ENCODE assay signal across 9 mouse cellular contexts in the genomic region with DNA sequence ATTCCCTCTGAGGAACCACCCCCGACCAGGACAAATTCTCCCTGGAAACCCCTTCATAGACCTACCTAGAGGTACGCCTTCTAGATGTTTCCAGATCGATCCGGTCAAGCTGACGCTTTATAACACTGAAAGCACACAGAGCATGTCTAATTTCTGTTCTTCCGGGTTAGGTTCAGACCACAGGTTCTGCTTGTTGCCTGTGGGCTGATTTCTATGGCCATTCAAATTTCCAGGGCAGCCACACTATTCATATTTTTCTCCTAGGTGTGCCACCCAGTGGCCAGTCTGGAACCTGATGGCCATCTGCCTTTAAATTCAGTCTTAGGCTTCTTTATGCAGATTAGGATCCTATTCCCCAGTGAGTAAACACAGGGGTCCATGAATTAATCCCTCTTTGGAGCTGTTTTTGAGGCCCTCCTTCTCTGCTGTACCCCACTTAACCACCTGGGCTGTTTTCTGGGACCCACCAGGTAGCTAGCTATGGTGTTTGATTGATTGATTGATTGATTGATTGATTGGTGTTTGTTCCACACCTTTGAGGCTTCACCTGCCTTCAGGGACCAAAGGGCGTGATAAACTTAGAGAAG.
DNase-seq lines count a peak whose midpoint lies in the region; ATAC-seq and TF ChIP-seq lines count a peak whose summit lies in the region.
"Had no signal": no experiment of that assay in that cellular context is flagged by ENCODE, and none has a peak within 500 bp of the region (broad histone marks: within the 10 kb centered on the region; RNA-seq: fewer than 3 reads in every experiment).

No protein-coding gene starts in this region.

- no peaks in the 10 kb centered on the region for H3K36me3 ChIP-seq in forebrain, postnatal 0 days (ENCODE audit: insufficient read depth)
- no peaks in the 10 kb centered on the region for H3K36me3 ChIP-seq in forebrain, embryonic 16.5 days (ENCODE audit: control insufficient read depth, insufficient read depth)
- no peaks in the 10 kb centered on the region for H3K36me3 ChIP-seq in midbrain, embryonic 11.5 days (ENCODE audit: control insufficient read depth, insufficient read depth, low read length)
- H3K36me3 ChIP-seq in midbrain, embryonic 10.5 days: no peaks in the 10 kb centered on the region
- no peaks in the 10 kb centered on the region for H3K36me3 ChIP-seq in stomach, postnatal 0 days (ENCODE audit: control insufficient read depth, insufficient read depth, low read length)
- no peaks in the 10 kb centered on the region for H3K36me3 ChIP-seq in limb, embryonic 10.5 days
- H3K36me3 ChIP-seq: hindbrain, embryonic 15.5 days had no signal

- ATAC-seq in forebrain, postnatal 0 days: no peak
- ATAC-seq in forebrain, embryonic 16.5 days: no peak
- peak; percentile 35 for ATAC-seq in midbrain, embryonic 11.5 days (ENCODE audit: low FRiP score)
- ATAC-seq in stomach, postnatal 0 days (ENCODE audit: low FRiP score, low TSS enrichment): no peak

- H3K27me3 ChIP-seq in forebrain, postnatal 0 days (ENCODE audit: insufficient read depth, low read length): no peaks in the 10 kb centered on the region
- H3K27me3 ChIP-seq in forebrain, embryonic 16.5 days (replicated peaks; ENCODE audit: control insufficient read depth, insufficient read depth, low read length): no peaks in the 10 kb centered on the region
- no peaks in the 10 kb centered on the region for H3K27me3 ChIP-seq in midbrain, embryonic 11.5 days (ENCODE audit: control insufficient read depth, insufficient read depth, low read length)
- no peaks in the 10 kb centered on the region for H3K27me3 ChIP-seq in midbrain, embryonic 10.5 days (ENCODE audit: low read depth, poor library complexity, severe bottlenecking)
- no peaks in the 10 kb centered on the region for H3K27me3 ChIP-seq in stomach, postnatal 0 days (ENCODE audit: control insufficient read depth, insufficient read depth, low read length)
- H3K27me3 ChIP-seq in limb, embryonic 10.5 days (ENCODE audit: low read depth, poor library complexity, severe bottlenecking): no peaks in the 10 kb centered on the region
- H3K27me3 ChIP-seq: hindbrain, embryonic 15.5 days had no signal

- H3K9me3 ChIP-seq in forebrain, postnatal 0 days (ENCODE audit: low read length): no peaks in the 10 kb centered on the region
- H3K9me3 ChIP-seq in forebrain, embryonic 16.5 days (ENCODE audit: control insufficient read depth, low read length): no peaks in the 10 kb centered on the region
- H3K9me3 ChIP-seq in midbrain, embryonic 11.5 days (ENCODE audit: control insufficient read depth, low read length): no peaks in the 10 kb centered on the region
- no peaks in the 10 kb centered on the region for H3K9me3 ChIP-seq in midbrain, embryonic 10.5 days (replicated peaks)
- H3K9me3 ChIP-seq in stomach, postnatal 0 days (ENCODE audit: control insufficient read depth, low read length): no peaks in the 10 kb centered on the region
- no peaks in the 10 kb centered on the region for H3K9me3 ChIP-seq in limb, embryonic 10.5 days (replicated peaks)
- H3K9me3 ChIP-seq: hindbrain, embryonic 15.5 days had no signal

- TF ChIP-seq CTCF in forebrain, postnatal 0 days (IDR thresholded peaks at IDR 0.05; ENCODE audit: low read depth): peak; percentile 44; the same call in 1 of the 2 replicates
- peak; percentile 43 for TF ChIP-seq CTCF in stomach, postnatal 0 days (IDR thresholded peaks at IDR 0.05; ENCODE audit: low read depth)

- no peak overlapping the region for H3K4me3 ChIP-seq in forebrain, postnatal 0 days (ENCODE audit: low read depth, low read length)
- no peak overlapping the region for H3K4me3 ChIP-seq in forebrain, embryonic 16.5 days (replicated peaks; ENCODE audit: low read length)
- no peak overlapping the region for H3K4me3 ChIP-seq in midbrain, embryonic 11.5 days (ENCODE audit: low read depth, low read length)
- no peak overlapping the region for H3K4me3 ChIP-seq in midbrain, embryonic 10.5 days
- no peak overlapping the region for H3K4me3 ChIP-seq in stomach, postnatal 0 days (ENCODE audit: low read depth, low read length)
- H3K4me3 ChIP-seq in limb, embryonic 10.5 days: no peak overlapping the region
- H3K4me3 ChIP-seq: hindbrain, embryonic 15.5 days had no signal

- WGBS in forebrain, postnatal 0 days: 90% methylated on average over 7 of the region's 7 CpGs
- WGBS in forebrain, embryonic 16.5 days: 88% methylated on average over 7 of the region's 7 CpGs
- WGBS in midbrain, embryonic 11.5 days: 84% methylated on average over 7 of the region's 7 CpGs
- WGBS in midbrain, embryonic 10.5 days: 90% methylated on average over 7 of the region's 7 CpGs
- 81% methylated on average over 7 of the region's 7 CpGs for WGBS in stomach, postnatal 0 days
- 85% methylated on average over 7 of the region's 7 CpGs for WGBS in limb, embryonic 10.5 days

- no peak for TF ChIP-seq EP300 in stomach, postnatal 0 days (optimal IDR thresholded peaks at IDR 0.05)

- no peak overlapping the region for H3K4me2 ChIP-seq in forebrain, postnatal 0 days (ENCODE audit: low read depth)
- H3K4me2 ChIP-seq in forebrain, embryonic 16.5 days (ENCODE audit: low read length): no peak overlapping the region
- H3K4me2 ChIP-seq in midbrain, embryonic 11.5 days: no peak overlapping the region
- no peak overlapping the region for H3K4me2 ChIP-seq in stomach, postnatal 0 days (replicated peaks; ENCODE audit: low read depth)
- H3K4me2 ChIP-seq: hindbrain, embryonic 15.5 days had no signal

- H3K4me1 ChIP-seq in forebrain, postnatal 0 days (ENCODE audit: insufficient read depth): no peaks in the 10 kb centered on the region
- H3K4me1 ChIP-seq in forebrain, embryonic 16.5 days (replicated peaks; ENCODE audit: control insufficient read depth, insufficient read depth, low read length): no peaks in the 10 kb centered on the region
- no peaks in the 10 kb centered on the region for H3K4me1 ChIP-seq in midbrain, embryonic 11.5 days (ENCODE audit: control insufficient read depth, insufficient read depth, low read length)
- no peaks in the 10 kb centered on the region for H3K4me1 ChIP-seq in midbrain, embryonic 10.5 days
- no peaks in the 10 kb centered on the region for H3K4me1 ChIP-seq in stomach, postnatal 0 days (replicated peaks; ENCODE audit: control insufficient read depth, insufficient read depth)
- no peaks in the 10 kb centered on the region for H3K4me1 ChIP-seq in limb, embryonic 10.5 days

- no peak overlapping the region for H3K27ac ChIP-seq in forebrain, postnatal 0 days (ENCODE audit: low read depth, low read length)
- no peak overlapping the region for H3K27ac ChIP-seq in forebrain, embryonic 16.5 days (ENCODE audit: low read length)
- no peak overlapping the region for H3K27ac ChIP-seq in midbrain, embryonic 11.5 days (ENCODE audit: low read depth, low read length)
- H3K27ac ChIP-seq in midbrain, embryonic 10.5 days (replicated peaks): no peak overlapping the region
- H3K27ac ChIP-seq in stomach, postnatal 0 days (replicated peaks): no peak overlapping the region
- no peak overlapping the region for H3K27ac ChIP-seq in limb, embryonic 10.5 days
- H3K27ac ChIP-seq: hindbrain, embryonic 15.5 days had no signal

- peak; percentile 28 for DNase-seq in forebrain, postnatal 0 days
- DNase-seq in midbrain, embryonic 11.5 days (ENCODE audit: low spot score, missing footprints): no peak
- no peak for DNase-seq in midbrain, embryonic 10.5 days (ENCODE audit: low spot score)
- peak; percentile 38 for DNase-seq in kidney, adult 9 months
- DNase-seq in stomach, postnatal 0 days (ENCODE audit: low spot score): no peak
- no peak for DNase-seq in limb, embryonic 10.5 days (ENCODE audit: low spot score)
- DNase-seq: right cerebral cortex, adult 18-20 months had no signal

- H3K9ac ChIP-seq in forebrain, postnatal 0 days: no peak overlapping the region
- no peak overlapping the region for H3K9ac ChIP-seq in forebrain, embryonic 16.5 days (replicated peaks; ENCODE audit: low read depth, low read length)
- H3K9ac ChIP-seq in midbrain, embryonic 11.5 days (ENCODE audit: low read length): no peak overlapping the region
- H3K9ac ChIP-seq in stomach, postnatal 0 days (ENCODE audit: low read length): no peak overlapping the region
- H3K9ac ChIP-seq: hindbrain, embryonic 15.5 days had no signal

Comparison
In these comparisons a context has a peak if more than half of its experiments do, and no peak if none do; other contexts are left out.
1. DNase-seq: peak in forebrain, postnatal 0 days (single experiment) and kidney, adult 9 months (single experiment); none in midbrain, embryonic 11.5 days (single experiment), midbrain, embryonic 10.5 days (single experiment), stomach, postnatal 0 days (single experiment) and limb, embryonic 10.5 days (single experiment).